Mouse (Mus musculus) right cerebral cortex, postnatal 4 days (tissue): Measurements from ENCODE around the gene Arid1b.

ENCODE experiments used
- DNase-seq: peaks from one replicate; pipeline ENCODE4 v3.0.0-alpha.2; 2022

The Arid1b gene

GRCm38 (mm10) chr17:4993840-4994503 lies at the start of gene Arid1b:
TSS of gene Arid1b (plus strand) at chr17:4994332.
- peak; percentile 79 for DNase-seq

GRCm38 (mm10) chr17:4945311-4945751 lies 48.8 kb upstream of the Arid1b start:
- DNase-seq = no peak

GRCm38 (mm10) chr17:4945871-4946331 lies 48.2 kb upstream of the Arid1b start:
- peak; percentile 12 for DNase-seq

GRCm38 (mm10) chr17:4946421-4946974 lies 47.6 kb upstream of the Arid1b start:
- DNase-seq = no peak

GRCm38 (mm10) chr17:4947013-4947412 lies 47.1 kb upstream of the Arid1b start:
- no peak for DNase-seq

- DNase-seq = no peak
Observed at GRCm38 (mm10) chr17:4947439-4947838, 46.7 kb upstream of the Arid1b start.

GRCm38 (mm10) chr17:4948501-4948900 lies 45.6 kb upstream of the Arid1b start:
- no peak for DNase-seq

- no peak for DNase-seq
Observed at GRCm38 (mm10) chr17:4954431-4954830, 39.7 kb upstream of the Arid1b start.

GRCm38 (mm10) chr17:4964192-4964877 lies 29.8 kb upstream of the Arid1b start:
- no peak for DNase-seq

GRCm38 (mm10) chr17:4967201-4967600 lies 26.9 kb upstream of the Arid1b start:
- no peak for DNase-seq

- no peak for DNase-seq
Observed at GRCm38 (mm10) chr17:4968035-4968434, 26.1 kb upstream of the Arid1b start.

- DNase-seq = no peak
Observed at GRCm38 (mm10) chr17:4968878-4969277, 25.3 kb upstream of the Arid1b start.

- DNase-seq = no peak
Observed at GRCm38 (mm10) chr17:4972261-4972660, 21.9 kb upstream of the Arid1b start.

GRCm38 (mm10) chr17:4974736-4975135 lies 19.4 kb upstream of the Arid1b start:
- peak; percentile 50 for DNase-seq

- DNase-seq = no peak
Observed at GRCm38 (mm10) chr17:4980151-4980550, 14.0 kb upstream of the Arid1b start.

- DNase-seq = no peak
Observed at GRCm38 (mm10) chr17:4982819-4983218, 11.3 kb upstream of the Arid1b start.

- DNase-seq = no peak
Observed at GRCm38 (mm10) chr17:4984691-4985090, 9.4 kb upstream of the Arid1b start.

- no peak for DNase-seq
Observed at GRCm38 (mm10) chr17:4990911-4991560, 3.1 kb upstream of the Arid1b start.

- DNase-seq = no peak
Observed at GRCm38 (mm10) chr17:4991600-4991999, 2.5 kb upstream of the Arid1b start.

GRCm38 (mm10) chr17:4993497-4993839 lies 664 bp upstream of the Arid1b start:
- no peak for DNase-seq

- no peak for DNase-seq
Observed at GRCm38 (mm10) chr17:4994504-4994812, 326 bp downstream of the Arid1b start.

- peak; percentile 66 for DNase-seq
Observed at GRCm38 (mm10) chr17:4994813-4995560, 855 bp downstream of the Arid1b start.

GRCm38 (mm10) chr17:4995561-4996051 lies 1.5 kb downstream of the Arid1b start:
- peak; percentile 68 for DNase-seq
